In genomic region chr13:23609209-23609608, GRCm38 (mm10) we compare ENCODE assay signal across 20 mouse cellular contexts. TPM values are rescaled to one million over a fixed set of nuclear protein-coding genes. Genes with fewer than 3 reads are reported as not detected.
DNase-seq lines count a peak whose midpoint lies in the region; ATAC-seq and TF ChIP-seq lines count a peak whose summit lies in the region.
"Had no signal": no experiment of that assay in that cellular context is flagged by ENCODE, and none has a peak within 500 bp of the region (broad histone marks: within the 10 kb centered on the region; RNA-seq: fewer than 3 reads in every experiment).

No protein-coding gene starts in this region.

- H3K4me3 ChIP-seq in MEL (ENCODE audit: control insufficient read depth in 1 of 2, insufficient read depth in 1 of 2, low read depth in 2 of 2, low read length in 2 of 2) = no peak overlapping the region
- H3K4me3 ChIP-seq in liver, postnatal 0 days (ENCODE audit: low read depth, low read length) = no peak overlapping the region
- H3K4me3 ChIP-seq: embryonic facial prominence, embryonic 15.5 days; forebrain, embryonic 13.5 days; heart, embryonic 13.5 days; midbrain, embryonic 10.5 days; neural tube, embryonic 13.5 days had no signal

- peaks cover 0 to 12% of the 10 kb centered on the region in 2 experiments; a peak in 2 of 4 replicates for H3K36me3 ChIP-seq in MEL (ENCODE audit: control insufficient read depth in 1 of 2, insufficient read depth in 2 of 2, low read length in 2 of 2)
- no peaks in the 10 kb centered on the region for H3K36me3 ChIP-seq in liver, postnatal 0 days (replicated peaks; ENCODE audit: insufficient read depth, low read length)
- H3K36me3 ChIP-seq: embryonic facial prominence, embryonic 15.5 days; heart, embryonic 13.5 days; midbrain, embryonic 10.5 days; neural tube, embryonic 13.5 days had no signal

- peak overlapping the region; percentile 45 for H3K4me2 ChIP-seq in liver, postnatal 0 days (ENCODE audit: low read depth, low read length)
- H3K4me2 ChIP-seq: embryonic facial prominence, embryonic 15.5 days; forebrain, embryonic 13.5 days; heart, embryonic 13.5 days; neural tube, embryonic 13.5 days had no signal

- no peak overlapping the region for H3K9ac ChIP-seq in MEL (ENCODE audit: control insufficient read depth, low read depth, low read length, poor library complexity, severe bottlenecking)
- H3K9ac ChIP-seq in liver, postnatal 0 days (replicated peaks) = peak overlapping the region; percentile 50; the same call in 1 of the 2 replicates
- H3K9ac ChIP-seq: embryonic facial prominence, embryonic 15.5 days; forebrain, embryonic 13.5 days; heart, embryonic 13.5 days; neural tube, embryonic 13.5 days had no signal

- TF ChIP-seq POLR2A in MEL (IDR thresholded peaks at IDR 0.05; ENCODE audit: control insufficient read depth in 1 of 2, insufficient read depth in 1 of 2, low read depth in 1 of 2, low read length in 2 of 2, poor library complexity in 1 of 2) = no peak

- H3K27me3 ChIP-seq in MEL (ENCODE audit: control insufficient read depth in 1 of 2, insufficient read depth in 2 of 2, low read length in 2 of 2) = no peaks in the 10 kb centered on the region
- H3K27me3 ChIP-seq in liver, postnatal 0 days (ENCODE audit: insufficient read depth, low read length) = no peaks in the 10 kb centered on the region
- H3K27me3 ChIP-seq: embryonic facial prominence, embryonic 15.5 days; forebrain, embryonic 13.5 days; heart, embryonic 13.5 days; neural tube, embryonic 13.5 days had no signal

- peak; percentile 29 for DNase-seq in 3T3-L1 (ENCODE audit: low read depth, low spot score)
- peak; percentile 71 for DNase-seq in MEL (ENCODE audit: low read depth, low spot score)
- DNase-seq in liver, postnatal 0 days = no peak
- no peak for DNase-seq in urinary bladder, postnatal 4 days (ENCODE audit: low spot score in 2 of 2)
- DNase-seq in ovary, postnatal 36 days (ENCODE audit: low spot score) = no peak
- no peak for DNase-seq in thymus, postnatal 4 days
- DNase-seq: cerebellum, adult 9-10 months; embryo, embryonic 11 days; heart, postnatal 36 days; kidney, adult 18-20 months; kidney, postnatal 10 days; lung, postnatal 10 days; right cerebral cortex, postnatal 25 days had no signal

- TF ChIP-seq RAD21 in MEL (IDR thresholded peaks at IDR 0.05; ENCODE audit: low read depth, low read length) = no peak

- peak; percentile 99 for ATAC-seq in erythroid progenitor cell, adult 5-6 weeks (replicated peaks; ENCODE audit: low FRiP score, poor library complexity, severe bottlenecking)
- ATAC-seq in liver, postnatal 0 days = peak; percentile 86
- ATAC-seq: forebrain, embryonic 13.5 days; hindbrain, embryonic 16.5 days had no signal

- WGBS in liver, postnatal 0 days (ENCODE audit: insufficient replicate concordance) = 50% methylated on average over 4 of the region's 4 CpGs

- no peak overlapping the region for H3K27ac ChIP-seq in MEL (ENCODE audit: control insufficient read depth, low read depth, low read length)
- peak overlapping the region; percentile 78 for H3K27ac ChIP-seq in liver, postnatal 0 days (ENCODE audit: low read depth)
- H3K27ac ChIP-seq: embryonic facial prominence, embryonic 15.5 days; forebrain, embryonic 13.5 days; heart, embryonic 13.5 days; midbrain, embryonic 10.5 days; neural tube, embryonic 13.5 days had no signal

- no peak for TF ChIP-seq CTCF in MEL (IDR thresholded peaks at IDR 0.05 in 2 of 3, conservative IDR thresholded peaks at IDR 0.05 in 1 of 3; ENCODE audit: control insufficient read depth in 1 of 3, insufficient read depth in 1 of 3, low read depth in 2 of 3, low read length in 3 of 3, poor library complexity in 1 of 3, severe bottlenecking in 1 of 3)
- no peak for TF ChIP-seq CTCF in liver, postnatal 0 days (IDR thresholded peaks at IDR 0.05; ENCODE audit: low read depth)

- H3K9me3 ChIP-seq in MEL (replicated peaks; ENCODE audit: insufficient read depth, low read length) = no peaks in the 10 kb centered on the region
- H3K9me3 ChIP-seq in liver, postnatal 0 days (ENCODE audit: low read length) = no peaks in the 10 kb centered on the region
- H3K9me3 ChIP-seq: embryonic facial prominence, embryonic 15.5 days; forebrain, embryonic 13.5 days; heart, embryonic 13.5 days; midbrain, embryonic 10.5 days; neural tube, embryonic 13.5 days had no signal

- TF ChIP-seq EP300 in MEL (IDR thresholded peaks at IDR 0.05; ENCODE audit: low read depth in 1 of 2, low read length in 2 of 2) = peak; percentile 49 to 55; a peak in 2 of 4 replicates
- TF ChIP-seq EP300 in liver, postnatal 0 days (IDR thresholded peaks at IDR 0.05; ENCODE audit: low read depth) = peak; percentile 70; the same call in 1 of the 2 replicates

- peaks cover 0 to 8% of the 10 kb centered on the region in 2 experiments; a peak in 2 of 4 replicates for H3K4me1 ChIP-seq in MEL (ENCODE audit: control insufficient read depth in 1 of 2, insufficient read depth in 2 of 2, low read length in 2 of 2)
- peaks cover 8% of the 10 kb centered on the region; the same call in 1 of the 2 replicates for H3K4me1 ChIP-seq in liver, postnatal 0 days (ENCODE audit: insufficient read depth)
- H3K4me1 ChIP-seq: embryonic facial prominence, embryonic 15.5 days; forebrain, embryonic 13.5 days; heart, embryonic 13.5 days; midbrain, embryonic 10.5 days; neural tube, embryonic 13.5 days had no signal

- H3K79me2 ChIP-seq in MEL (ENCODE audit: control insufficient read depth, insufficient read depth, low read length, poor library complexity) = no peaks in the 10 kb centered on the region

TF ChIP-seq in MEL, 35 proteins besides CTCF, POLR2A, EP300 and RAD21:
- no peak for TF ChIP-seq NELFE (IDR thresholded peaks at IDR 0.05; ENCODE audit: low read depth, low read length)
- TF ChIP-seq JUND (IDR thresholded peaks at IDR 0.05; ENCODE audit: low read depth, low read length) = peak; percentile 63
- TF ChIP-seq GATA1 (IDR thresholded peaks at IDR 0.05; ENCODE audit: low read depth, low read length) = peak; percentile 69
- peak; percentile 31; the same call in 1 of the 2 replicates for TF ChIP-seq ETS1 (IDR thresholded peaks at IDR 0.05; ENCODE audit: low read depth, low read length)

RNA-seq across cellular contexts. Expression of gene Hist1h2be, which starts 11.7 kb away (rescaled TPM):
- total RNA-seq in MEL (2012; rRNA removed) = 237 and 340 TPM in 2 replicates
- polyA plus RNA-seq in MEL (2012; ENCODE audit: insufficient read depth in 1 of 2, insufficient read length in 2 of 2, low read depth in 1 of 2, low replicate concordance in 2 of 2, missing spikeins in 1 of 2) = under 1 TPM in 1 of 2 experiments, not detected in 1; 0.49 TPM
- total RNA-seq in erythroid progenitor cell, adult 5-6 weeks (2015; ENCODE audit: low replicate concordance) = 39.8 and 50.1 TPM in 2 replicates
- total RNA-seq in erythroid progenitor cell, adult 5-6 weeks (2017; ENCODE audit: low replicate concordance) = 202 and 281 TPM in 2 replicates
- 0.49 and 0.51 TPM in 2 replicates for polyA plus RNA-seq in liver, postnatal 0 days (2015; fragmentation: Nextera tagmentation; extraction: Ambion mirVana)

RNA-seq across cellular contexts. Expression of gene Hist1h1e, which starts 13.1 kb away (rescaled TPM):
- 268 and 340 TPM in 2 replicates for total RNA-seq in MEL (2012; rRNA removed)
- polyA plus RNA-seq in MEL (2012; ENCODE audit: insufficient read depth in 1 of 2, insufficient read length in 2 of 2, low read depth in 1 of 2, low replicate concordance in 2 of 2, missing spikeins in 1 of 2) = 1 to 10 TPM in 1 of 2 experiments, not detected in 1; 1.6 TPM
- 1,339 and 1,610 TPM in 2 replicates for total RNA-seq in erythroid progenitor cell, adult 5-6 weeks (2015; ENCODE audit: low replicate concordance)
- 1,649 and 1,886 TPM in 2 replicates for total RNA-seq in erythroid progenitor cell, adult 5-6 weeks (2017; ENCODE audit: low replicate concordance)
- polyA plus RNA-seq in liver, postnatal 0 days (2015; fragmentation: Nextera tagmentation; extraction: Ambion mirVana) = 13.3 and 16.0 TPM in 2 replicates

RNA-seq across cellular contexts. Expression of gene Hist1h4d, which starts 27.8 kb away (rescaled TPM):
- 1,889 and 1,922 TPM in 2 replicates for total RNA-seq in MEL (2012; rRNA removed)
- polyA plus RNA-seq in MEL (2012; ENCODE audit: insufficient read depth in 1 of 2, insufficient read length in 2 of 2, low read depth in 1 of 2, low replicate concordance in 2 of 2, missing spikeins in 1 of 2) = 10 to 100 TPM in 1 of 2 experiments, not detected in 1; 11.7 TPM
- 1,614 and 1,995 TPM in 2 replicates for total RNA-seq in erythroid progenitor cell, adult 5-6 weeks (2015; ENCODE audit: low replicate concordance)
- total RNA-seq in erythroid progenitor cell, adult 5-6 weeks (2017; ENCODE audit: low replicate concordance) = 2,133 and 2,242 TPM in 2 replicates
- polyA plus RNA-seq in liver, postnatal 0 days (2015; fragmentation: Nextera tagmentation; extraction: Ambion mirVana) = 89.1 and 94.3 TPM in 2 replicates

RNA-seq across cellular contexts. Expression of gene Hist1h3d, which starts 33.6 kb away (rescaled TPM):
- 150 and 212 TPM in 2 replicates for total RNA-seq in MEL (2012; rRNA removed)
- polyA plus RNA-seq in MEL (2012; ENCODE audit: insufficient read depth in 1 of 2, insufficient read length in 2 of 2, low read depth in 1 of 2, low replicate concordance in 2 of 2, missing spikeins in 1 of 2) = 1 to 10 TPM in 1 of 2 experiments, not detected in 1; 1.4 TPM
- 379 and 393 TPM in 2 replicates for total RNA-seq in erythroid progenitor cell, adult 5-6 weeks (2015; ENCODE audit: low replicate concordance)
- total RNA-seq in erythroid progenitor cell, adult 5-6 weeks (2017; ENCODE audit: low replicate concordance) = 236 and 363 TPM in 2 replicates
- 4.7 and 5.8 TPM in 2 replicates for polyA plus RNA-seq in liver, postnatal 0 days (2015; fragmentation: Nextera tagmentation; extraction: Ambion mirVana)

RNA-seq across cellular contexts. Expression of gene Hist1h2ad, which starts 35.0 kb away (rescaled TPM):
- 924 and 1,082 TPM in 2 replicates for total RNA-seq in MEL (2012; rRNA removed)
- under 1 TPM in 1 of 2 experiments, not detected in 1; 0.14 TPM for polyA plus RNA-seq in MEL (2012; ENCODE audit: insufficient read depth in 1 of 2, insufficient read length in 2 of 2, low read depth in 1 of 2, low replicate concordance in 2 of 2, missing spikeins in 1 of 2)
- total RNA-seq in erythroid progenitor cell, adult 5-6 weeks (2015; ENCODE audit: low replicate concordance) = 9.0 and 15.1 TPM in 2 replicates
- total RNA-seq in erythroid progenitor cell, adult 5-6 weeks (2017; ENCODE audit: low replicate concordance) = 2,771 and 6,356 TPM in 2 replicates
- polyA plus RNA-seq in liver, postnatal 0 days (2015; fragmentation: Nextera tagmentation; extraction: Ambion mirVana) = 2.0 and 2.6 TPM in 2 replicates

Comparison
In these comparisons a context has a peak if more than half of its experiments do, and no peak if none do; other contexts are left out.
1. DNase-seq: peak in 3T3-L1 (single experiment) and MEL (single experiment); none in liver, postnatal 0 days (single experiment), urinary bladder, postnatal 4 days (0 of 2), ovary, postnatal 36 days (single experiment) and thymus, postnatal 4 days (single experiment).